Mouse (Mus musculus): ENCODE data around the gene Fads3. TPM values are rescaled to one million over a fixed set of nuclear protein-coding genes. Genes with fewer than 3 reads are reported as not detected.
A peak's percentile ranks its signal among the peaks of the same experiment; 100 is the strongest.

The Fads3 gene
- 79.6 and 96.1 TPM in 2 replicates for polyA plus RNA-seq (2015; fragmentation: Nextera tagmentation; extraction: Ambion mirVana)

DNA sequence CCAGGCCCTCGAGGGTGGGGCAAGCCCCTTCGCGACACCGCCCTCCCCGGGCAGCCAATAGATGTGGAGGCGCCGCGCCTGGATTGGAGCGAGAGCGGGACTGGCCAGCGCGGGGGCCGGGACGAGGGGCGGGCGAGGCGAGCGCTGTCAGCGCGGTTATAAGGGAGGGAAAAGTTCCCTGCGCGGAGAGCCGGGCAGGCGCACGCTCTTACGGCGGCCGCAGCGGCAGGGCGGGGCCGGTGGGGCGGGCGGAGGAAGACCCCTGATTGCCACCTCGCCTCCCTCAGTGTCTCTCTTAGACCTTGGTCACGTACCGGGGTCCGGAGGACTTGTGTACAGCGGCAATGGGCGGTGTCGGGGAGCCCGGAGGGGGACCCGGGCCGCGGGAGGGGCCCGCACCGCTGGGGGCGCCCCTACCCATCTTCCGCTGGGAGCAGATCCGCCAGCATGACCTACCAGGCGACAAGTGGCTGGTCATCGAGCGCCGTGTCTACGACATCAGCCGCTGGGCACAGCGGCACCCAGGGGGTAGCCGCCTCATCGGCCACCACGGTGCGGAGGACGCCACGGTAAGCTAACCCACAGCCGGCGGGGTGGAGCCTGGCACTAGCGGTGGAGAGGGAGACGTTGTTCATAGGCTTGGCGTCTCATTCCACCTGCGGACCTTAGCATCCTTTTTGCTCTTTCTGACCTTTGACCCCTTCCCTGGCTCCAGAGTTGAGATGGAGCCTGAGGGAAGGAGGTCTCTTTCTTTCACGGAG lies at the start of gene Fads3:
TSS of gene Fads3 (plus strand) at position 182 of the 761 bp plus-strand sequence.
- Histone ChIP-seq H3K9me3 (ENCODE audit: low read length) (no peaks in the 10 kb centered on the region), H3K36me3 (ENCODE audit: insufficient read depth, low read length) (no peaks in the 10 kb centered on the region), H3K4me1 (ENCODE audit: insufficient read depth, low read depth, low read length) (peaks cover 46% of the 10 kb centered on the region; the same call in 1 of the 2 replicates), H3K9ac (replicated peaks; ENCODE audit: low read depth) (peak within 1 kb of the TSS; percentile 58), H3K27ac (ENCODE audit: low read length) (peak within 1 kb of the TSS; percentile 90), H3K4me2 (replicated peaks; ENCODE audit: low read depth, low read length) (peak within 1 kb of the TSS; percentile 92), H3K27me3 (replicated peaks; ENCODE audit: insufficient read depth, low read length) (no peaks in the 10 kb centered on the region), H3K4me3 (ENCODE audit: low read depth, low read length) (peak within 1 kb of the TSS; percentile 82)
- 2% methylated on average over 40 of the region's 69 CpGs for WGBS
- DNase-seq (ENCODE audit: low spot score), result peak; percentile 96
- ATAC-seq, result peak; percentile 88
- TF ChIP-seq CTCF (IDR thresholded peaks at IDR 0.05) (peak; percentile 42), EP300 (IDR thresholded peaks at IDR 0.05) (no peak)

DNA sequence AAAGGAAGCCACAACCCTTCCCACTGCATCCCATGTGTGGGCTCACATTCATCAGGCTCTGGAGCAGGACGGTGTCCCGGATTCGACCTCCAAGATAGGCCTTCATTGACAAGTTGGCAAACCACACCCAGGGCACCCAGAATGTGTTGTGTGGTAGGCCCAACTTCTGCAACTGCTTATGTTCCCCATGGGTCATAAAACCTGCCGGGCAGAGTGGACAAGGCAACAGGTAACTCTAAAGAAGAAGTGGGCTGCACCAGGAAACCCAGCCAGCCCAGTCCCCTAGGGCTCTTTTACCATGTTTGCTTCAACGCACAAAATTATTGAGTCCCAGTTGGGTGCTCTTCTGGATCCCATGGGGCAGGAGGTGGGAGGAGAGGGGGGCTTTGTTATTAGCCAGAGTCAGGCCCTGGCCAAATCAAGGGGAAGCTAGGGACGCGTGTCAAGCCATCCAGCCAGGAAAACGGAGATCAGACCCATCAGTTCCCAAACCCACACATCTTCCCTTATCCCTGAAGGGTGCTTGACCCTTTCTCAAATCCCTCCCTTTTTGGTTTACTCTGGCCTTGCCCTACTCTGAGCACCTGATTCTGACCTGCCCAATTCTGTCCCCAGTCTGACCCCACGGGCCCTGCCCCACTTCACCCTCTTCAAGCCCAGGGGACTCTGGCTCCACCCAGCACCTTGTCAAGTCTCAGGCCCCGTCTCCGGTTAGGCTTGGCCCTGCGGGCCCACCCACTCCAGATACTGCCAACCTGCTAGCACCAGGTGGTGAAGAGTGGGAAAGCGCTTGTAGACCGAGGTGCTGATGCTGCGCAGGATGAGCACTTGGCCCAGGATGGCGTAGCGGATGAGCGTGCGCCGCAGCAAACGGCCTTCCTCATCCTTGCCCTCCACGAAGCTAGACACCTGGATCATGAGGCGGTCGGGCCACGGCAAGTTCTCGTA lies 49.1 kb upstream of the Fads3 start:
- TF ChIP-seq CTCF (IDR thresholded peaks at IDR 0.05) (no peak), EP300 (IDR thresholded peaks at IDR 0.05) (no peak)
- no peak overlapping the region for H3K9ac ChIP-seq (replicated peaks; ENCODE audit: low read depth)

DNA sequence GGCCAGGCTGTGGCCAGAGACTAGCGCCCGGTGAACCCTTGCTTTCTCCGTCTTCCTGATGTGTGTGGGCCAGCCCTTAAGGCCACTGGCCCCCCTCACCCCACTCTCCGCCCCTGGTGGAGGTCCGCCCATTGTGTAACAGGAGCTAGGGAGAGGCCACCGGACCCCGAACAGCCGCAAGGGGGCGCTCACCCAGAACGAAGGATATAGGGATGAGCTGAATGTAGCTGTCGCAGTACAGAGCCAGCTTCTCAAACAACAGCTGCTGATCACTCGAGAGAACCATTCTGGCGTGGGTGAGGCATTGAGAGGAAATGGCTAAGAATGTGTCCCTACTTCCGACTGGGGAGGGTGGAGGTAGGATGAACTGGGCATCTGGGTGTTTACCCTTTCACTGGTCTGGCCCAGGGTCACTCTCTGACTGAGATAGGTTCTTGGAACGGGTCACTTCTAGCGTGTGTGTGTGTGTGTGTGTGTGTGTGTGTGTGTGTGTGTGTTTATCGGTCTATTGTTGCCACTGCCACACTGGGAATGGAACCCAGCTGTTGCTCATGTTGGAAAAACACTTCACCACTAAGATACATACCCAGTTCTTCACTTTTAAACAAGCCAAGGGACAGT lies 48.2 kb upstream of the Fads3 start:
- peak; percentile 91 for ATAC-seq

More for the DNA sequence above, 49.1 kb upstream of the Fads3 start:
- peak overlapping the region; percentile 46 for H3K4me2 ChIP-seq (replicated peaks; ENCODE audit: low read depth, low read length)
- 45% methylated on average over 26 of the region's 26 CpGs for WGBS
- ATAC-seq (peak; percentile 13), DNase-seq (ENCODE audit: low spot score) (peak; percentile 41)
- no peaks in the 10 kb centered on the region for H3K36me3 ChIP-seq (ENCODE audit: insufficient read depth, low read length)
- 0 out of 2 replicates have a peak, but pooled peaks cover 6% of the 10 kb centered on the region for H3K4me1 ChIP-seq (ENCODE audit: insufficient read depth, low read depth, low read length)
- peak overlapping the region; percentile 26; the same call in 1 of the 2 replicates for H3K27ac ChIP-seq (ENCODE audit: low read length)
- no peaks in the 10 kb centered on the region for H3K9me3 ChIP-seq (ENCODE audit: low read length)
- peak overlapping the region; percentile 14; the same call in 1 of the 2 replicates for H3K4me3 ChIP-seq (ENCODE audit: low read depth, low read length)
- no peaks in the 10 kb centered on the region for H3K27me3 ChIP-seq (replicated peaks; ENCODE audit: insufficient read depth, low read length)

DNA sequence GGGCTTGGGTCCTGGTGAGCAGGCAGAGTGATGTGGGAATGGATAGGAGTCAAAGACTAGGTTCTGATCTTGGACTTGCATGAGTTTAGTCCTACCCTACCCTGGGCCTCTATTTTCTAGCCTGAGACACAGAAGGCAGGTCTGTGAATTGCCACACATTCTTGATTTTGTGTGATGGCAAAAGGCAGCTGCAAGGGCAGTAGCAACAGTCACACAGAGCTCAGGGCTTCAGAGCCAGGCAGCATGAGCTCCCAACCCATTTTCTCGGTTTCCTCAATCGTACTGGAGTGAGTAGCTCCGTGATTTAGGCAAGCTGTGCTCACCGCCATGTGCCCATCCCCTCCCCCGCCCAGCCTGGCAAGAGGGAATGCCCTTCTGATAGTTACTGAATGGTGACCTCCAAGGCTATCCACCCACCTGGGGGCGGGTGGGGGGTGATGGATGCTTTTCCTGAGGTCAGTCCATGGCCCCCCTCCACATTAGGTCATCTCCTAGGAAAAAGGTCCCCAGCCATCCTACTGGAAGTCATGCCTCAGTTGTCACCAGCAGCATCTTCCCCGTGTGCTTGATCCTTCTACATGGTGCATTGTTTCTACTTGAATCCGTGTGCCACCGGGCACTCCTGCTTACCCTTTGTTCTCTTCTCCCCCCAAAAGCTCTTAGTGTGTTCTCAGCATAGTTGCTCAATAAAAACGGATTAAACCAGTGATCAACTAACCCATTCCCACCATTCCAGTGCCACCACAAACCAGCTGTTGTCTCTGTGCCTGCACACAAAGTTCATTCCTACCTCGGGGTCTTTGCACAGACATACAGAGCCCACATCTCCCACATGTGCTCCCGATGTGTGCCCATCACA lies 43.9 kb upstream of the Fads3 start:
- WGBS, result 73% methylated on average over 12 of the region's 12 CpGs
- DNase-seq (ENCODE audit: low spot score) (no peak), ATAC-seq (no peak)

More for the DNA sequence above, 48.2 kb upstream of the Fads3 start:
- DNase-seq (ENCODE audit: low spot score), result peak; percentile 94
- Histone ChIP-seq H3K4me3 (ENCODE audit: low read depth, low read length) (peak overlapping the region; percentile 14; the same call in 1 of the 2 replicates), H3K9ac (replicated peaks; ENCODE audit: low read depth) (no peak overlapping the region), H3K4me1 (ENCODE audit: insufficient read depth, low read depth, low read length) (0 out of 2 replicates have a peak, but pooled peaks cover 6% of the 10 kb centered on the region), H3K9me3 (ENCODE audit: low read length) (no peaks in the 10 kb centered on the region), H3K36me3 (ENCODE audit: insufficient read depth, low read length) (no peaks in the 10 kb centered on the region), H3K4me2 (replicated peaks; ENCODE audit: low read depth, low read length) (peak overlapping the region; percentile 46), H3K27ac (ENCODE audit: low read length) (peak overlapping the region; percentile 26; the same call in 1 of the 2 replicates), H3K27me3 (replicated peaks; ENCODE audit: insufficient read depth, low read length) (no peaks in the 10 kb centered on the region)
- peak; percentile 95 for TF ChIP-seq CTCF (IDR thresholded peaks at IDR 0.05)
- TF ChIP-seq EP300 (IDR thresholded peaks at IDR 0.05), result peak; percentile 65
- WGBS, result 1% methylated on average over 17 of the region's 17 CpGs

DNA sequence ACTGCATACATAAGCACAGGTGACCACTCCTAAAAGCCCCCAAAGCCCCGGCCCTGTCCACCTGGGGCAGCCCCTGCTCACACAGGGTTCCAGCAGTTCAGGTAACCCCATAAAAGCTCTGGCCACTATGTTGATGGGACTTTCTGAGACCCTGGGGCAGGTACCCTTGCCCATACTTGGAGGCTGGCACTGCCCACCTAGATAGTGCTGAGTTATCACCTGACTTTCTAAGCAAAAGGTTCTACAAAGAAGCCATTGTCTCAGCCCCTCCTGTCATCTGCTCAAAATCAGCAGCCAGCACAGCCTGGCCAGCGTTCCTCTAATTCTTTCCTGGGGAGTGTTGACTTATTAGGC lies 43.3 kb upstream of the Fads3 start:
- ATAC-seq (no peak), DNase-seq (ENCODE audit: low spot score) (no peak)
- Histone ChIP-seq H3K27ac (ENCODE audit: low read length) (no peak overlapping the region), H3K4me1 (ENCODE audit: insufficient read depth, low read depth, low read length) (0 out of 2 replicates have a peak, but pooled peaks cover under 1% of the 10 kb centered on the region), H3K36me3 (ENCODE audit: insufficient read depth, low read length) (no peaks in the 10 kb centered on the region), H3K9me3 (ENCODE audit: low read length) (no peaks in the 10 kb centered on the region), H3K4me2 (replicated peaks; ENCODE audit: low read depth, low read length) (no peak overlapping the region), H3K9ac (replicated peaks; ENCODE audit: low read depth) (no peak overlapping the region), H3K27me3 (replicated peaks; ENCODE audit: insufficient read depth, low read length) (no peaks in the 10 kb centered on the region), H3K4me3 (ENCODE audit: low read depth, low read length) (no peak overlapping the region)
- 53% methylated on average over 2 of the region's 2 CpGs for WGBS
- TF ChIP-seq CTCF (IDR thresholded peaks at IDR 0.05) (no peak), EP300 (IDR thresholded peaks at IDR 0.05) (no peak)

More for the DNA sequence above, 43.9 kb upstream of the Fads3 start:
- Histone ChIP-seq H3K36me3 (ENCODE audit: insufficient read depth, low read length) (no peaks in the 10 kb centered on the region), H3K4me3 (ENCODE audit: low read depth, low read length) (no peak overlapping the region), H3K27me3 (replicated peaks; ENCODE audit: insufficient read depth, low read length) (no peaks in the 10 kb centered on the region), H3K4me2 (replicated peaks; ENCODE audit: low read depth, low read length) (no peak overlapping the region), H3K9ac (replicated peaks; ENCODE audit: low read depth) (no peak overlapping the region), H3K4me1 (ENCODE audit: insufficient read depth, low read depth, low read length) (0 out of 2 replicates have a peak, but pooled peaks cover 6% of the 10 kb centered on the region), H3K27ac (ENCODE audit: low read length) (no peak overlapping the region), H3K9me3 (ENCODE audit: low read length) (no peaks in the 10 kb centered on the region)
- no peak for TF ChIP-seq CTCF (IDR thresholded peaks at IDR 0.05)
- TF ChIP-seq EP300 (IDR thresholded peaks at IDR 0.05), result no peak

Measured in lung, postnatal 0 days (tissue).